Mouse (Mus musculus) olfactory bulb, adult 2 months (tissue): Measurements from ENCODE around the gene Cpe.

Source experiments
- CTCF ChIP-seq: fragments of 200-500 bp; IDR thresholded peaks from 2 replicates; pipeline ENCODE4 v1.5.1; 2012; ENCODE audit warnings: low read depth, mild to moderate bottlenecking, low read length, moderate library complexity; ENCODE audit not compliant: insufficient read depth
- POLR2A ChIP-seq: fragments of 200-500 bp; IDR thresholded peaks from 2 replicates; pipeline ENCODE4 v1.6.1; 2012; ENCODE audit warnings: mild to moderate bottlenecking, low read depth, low read length, moderate library complexity; ENCODE audit not compliant: insufficient read depth

DNA sequence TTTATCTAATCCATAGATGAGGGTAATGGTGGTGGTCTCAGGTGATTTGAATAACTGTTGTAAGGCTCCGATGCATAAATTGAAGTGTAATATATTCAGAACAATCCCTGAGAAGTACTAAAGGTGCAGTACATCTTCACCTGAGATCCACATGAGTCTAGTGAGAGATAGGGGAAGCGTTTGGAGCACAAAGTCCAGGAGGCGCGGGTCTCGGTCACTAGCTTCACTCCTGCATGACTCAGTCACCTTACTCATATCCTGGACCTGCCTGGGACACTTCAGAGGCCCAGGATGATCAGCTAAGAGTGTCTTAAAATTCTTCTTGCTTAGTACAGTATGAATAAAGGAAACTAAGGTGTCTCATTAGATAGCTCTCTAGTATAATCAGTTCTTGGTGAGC is 86.8 kb downstream of the Cpe start:
- TF ChIP-seq CTCF (no peak), POLR2A (no peak)
